In genomic region chr11:94944295-94944694, GRCm38 (mm10) we compare ENCODE assay signal across 14 mouse cellular contexts. TPM values are rescaled to one million over a fixed set of nuclear protein-coding genes. Genes with fewer than 3 reads are reported as not detected.
A peak's percentile ranks its signal among the peaks of the same experiment; 100 is the strongest.
DNase-seq lines count a peak whose midpoint lies in the region; ATAC-seq and TF ChIP-seq lines count a peak whose summit lies in the region.
"Had no signal": no experiment of that assay in that cellular context is flagged by ENCODE, and none has a peak within 500 bp of the region (broad histone marks: within the 10 kb centered on the region; RNA-seq: fewer than 3 reads in every experiment).

No protein-coding gene starts in this region.

- peak; percentile 37 for TF ChIP-seq CTCF in gastrocnemius, adult 2 months (IDR thresholded peaks at IDR 0.05)
- peak; percentile 55 for TF ChIP-seq CTCF in layer of hippocampus, adult 2 months (conservative IDR thresholded peaks at IDR 0.05)

- H3K36me3 ChIP-seq in stomach, embryonic 14.5 days (ENCODE audit: control insufficient read depth, insufficient read depth, low read length) = peaks cover 99% of the 10 kb centered on the region

- peak overlapping the region; percentile 77 for H3K4me3 ChIP-seq in gastrocnemius, adult 2 months
- H3K4me3 ChIP-seq in layer of hippocampus, adult 2 months = no peak overlapping the region
- no peak overlapping the region for H3K4me3 ChIP-seq in stomach, embryonic 14.5 days (ENCODE audit: low read depth, low read length)
- H3K4me3 ChIP-seq: forebrain, embryonic 10.5 days had no signal

- H3K27ac ChIP-seq in gastrocnemius, adult 2 months = peak overlapping the region; percentile 77
- no peak overlapping the region for H3K27ac ChIP-seq in layer of hippocampus, adult 2 months
- peak overlapping the region; percentile 63; the same call in 1 of the 2 replicates for H3K27ac ChIP-seq in stomach, embryonic 14.5 days (ENCODE audit: low read length)
- H3K27ac ChIP-seq: forebrain, embryonic 10.5 days had no signal

- no peaks in the 10 kb centered on the region for H3K27me3 ChIP-seq in stomach, embryonic 14.5 days (ENCODE audit: control insufficient read depth, insufficient read depth, low read length)

- peaks cover 13% of the 10 kb centered on the region for H3K4me1 ChIP-seq in stomach, embryonic 14.5 days (ENCODE audit: control insufficient read depth, insufficient read depth, low read length)

- WGBS in stomach, embryonic 14.5 days = 31% methylated on average over 8 of the region's 8 CpGs

- no peak for ATAC-seq in stomach, embryonic 14.5 days (ENCODE audit: insufficient number of reproducible peaks, insufficient read depth, low FRiP score, low read depth)

- H3K9me3 ChIP-seq in stomach, embryonic 14.5 days (ENCODE audit: control insufficient read depth, low read depth, low read length) = no peaks in the 10 kb centered on the region
- H3K9me3 ChIP-seq: forebrain, embryonic 10.5 days had no signal

- intact Hi-C loops in gastrocnemius, adult 2 months (cut with DNase I) = no loop called here

- no peak for DNase-seq in gastrocnemius, adult 2 months
- DNase-seq in gastrocnemius, adult 8-10 months (ENCODE audit: low spot score in 2 of 2) = no peak
- no peak for DNase-seq in layer of hippocampus, adult 2 months (ENCODE audit: low spot score in 2 of 2)
- DNase-seq in layer of hippocampus, postnatal 36 days = no peak
- DNase-seq in ZHBTc4 (ENCODE audit: low read depth, low spot score) = peak; percentile 50
- DNase-seq in cerebellum, adult 8-10 months = no peak
- DNase-seq in cerebellum, adult 11-12 months = no peak
- DNase-seq: cerebellum, adult 9-10 months; midbrain, embryonic 14.5 days had no signal

- H3K4me2 ChIP-seq in stomach, embryonic 14.5 days (replicated peaks; ENCODE audit: low read depth, low read length) = no peak overlapping the region

- no peak overlapping the region for H3K9ac ChIP-seq in stomach, embryonic 14.5 days (replicated peaks; ENCODE audit: low read depth, low read length)

RNA-seq across cellular contexts. Expression of gene Col1a1, which starts 8.3 kb away (rescaled TPM):
- total RNA-seq in gastrocnemius, adult 2 months (2021) = 100 to 1,000 TPM; 154 to 483 TPM
- total RNA-seq in gastrocnemius, adult 8-10 months (2022) = 10 to 100 TPM; 30.9 to 90.6 (median 45.9) TPM
- total RNA-seq in layer of hippocampus, adult 2 months (2021) = 10 to 100 TPM in 1 of 2 experiments, 1 to 10 TPM in 1; 9.6 to 14.0 TPM
- 10 to 100 TPM; 12.0 to 18.6 TPM for total RNA-seq in layer of hippocampus, postnatal 36 days (2021)
- polyA plus RNA-seq in stomach, embryonic 14.5 days (2014; fragmentation: Nextera tagmentation; extraction: Ambion mirVana) = 1,157 and 1,247 TPM in 2 replicates

RNA-seq across cellular contexts. Expression of gene Hils1, which starts 23.1 kb away (rescaled TPM):
- total RNA-seq in gastrocnemius, adult 2 months (2021) = not detected
- not detected for total RNA-seq in gastrocnemius, adult 8-10 months (2022)
- total RNA-seq in layer of hippocampus, adult 2 months (2021) = not detected
- not detected for total RNA-seq in layer of hippocampus, postnatal 36 days (2021)
- not detected in 2 replicates for polyA plus RNA-seq in stomach, embryonic 14.5 days (2014; fragmentation: Nextera tagmentation; extraction: Ambion mirVana)
- total RNA-seq: heart, adult 8-10 months; layer of hippocampus, adult 18-20 months had no signal
- polyA plus RNA-seq: forebrain, embryonic 10.5 days; liver, embryonic 16.5 days; midbrain, embryonic 14.5 days had no signal

RNA-seq across cellular contexts. Expression of gene Sgca, which starts 31.8 kb away (rescaled TPM):
- total RNA-seq in gastrocnemius, adult 2 months (2021) = 100 to 1,000 TPM; 252 to 278 TPM
- total RNA-seq in gastrocnemius, adult 8-10 months (2022) = 100 to 1,000 TPM; 272 to 306 (median 288) TPM
- total RNA-seq in layer of hippocampus, adult 2 months (2021) = under 1 TPM in 1 of 2 experiments, not detected in 1; 0.44 TPM
- under 1 TPM in 1 of 2 experiments, not detected in 1; 0.48 TPM for total RNA-seq in layer of hippocampus, postnatal 36 days (2021)
- 0.30 and 0.46 TPM in 2 replicates for polyA plus RNA-seq in stomach, embryonic 14.5 days (2014; fragmentation: Nextera tagmentation; extraction: Ambion mirVana)
- polyA plus RNA-seq: forebrain, embryonic 10.5 days; midbrain, embryonic 14.5 days had no signal

RNA-seq across cellular contexts. Expression of gene Ppp1r9b, which starts 46.5 kb away (rescaled TPM):
- total RNA-seq in gastrocnemius, adult 2 months (2021) = 10 to 100 TPM; 18.3 to 25.7 TPM
- 10 to 100 TPM; 15.8 to 23.9 (median 19.4) TPM for total RNA-seq in gastrocnemius, adult 8-10 months (2022)
- total RNA-seq in layer of hippocampus, adult 2 months (2021) = 100 to 1,000 TPM; 967 to 974 TPM
- total RNA-seq in layer of hippocampus, postnatal 36 days (2021) = 100 to 1,000 TPM; 931 to 932 TPM
- 13.5 and 14.4 TPM in 2 replicates for polyA plus RNA-seq in stomach, embryonic 14.5 days (2014; fragmentation: Nextera tagmentation; extraction: Ambion mirVana)

Comparison
In these comparisons a context has a peak if more than half of its experiments do, and no peak if none do; other contexts are left out.
1. RNA of gene Sgca, which starts 31.8 kb away (total RNA-seq): 272 to 306 TPM in gastrocnemius, adult 8-10 months and 252 to 278 TPM in gastrocnemius, adult 2 months; 0.48 TPM in layer of hippocampus, postnatal 36 days and 0.44 TPM in layer of hippocampus, adult 2 months; every median in the first group is over 100 times any median in the second.